Mouse (Mus musculus) liver, postnatal 0 days (tissue): ENCODE results near the gene Abca4.

ENCODE experiments used
- CTCF ChIP-seq: sonication (generic); IDR thresholded peaks from 2 replicates; pipeline ENCODE4 v1.5.1; 2016; ENCODE audit warnings: antibody characterized with exemption, low read depth
- EP300 ChIP-seq: IDR thresholded peaks from 2 replicates; pipeline ENCODE4 v1.6.1; 2016; ENCODE audit warnings: antibody characterized with exemption, low read depth, mild to moderate bottlenecking

DNA sequence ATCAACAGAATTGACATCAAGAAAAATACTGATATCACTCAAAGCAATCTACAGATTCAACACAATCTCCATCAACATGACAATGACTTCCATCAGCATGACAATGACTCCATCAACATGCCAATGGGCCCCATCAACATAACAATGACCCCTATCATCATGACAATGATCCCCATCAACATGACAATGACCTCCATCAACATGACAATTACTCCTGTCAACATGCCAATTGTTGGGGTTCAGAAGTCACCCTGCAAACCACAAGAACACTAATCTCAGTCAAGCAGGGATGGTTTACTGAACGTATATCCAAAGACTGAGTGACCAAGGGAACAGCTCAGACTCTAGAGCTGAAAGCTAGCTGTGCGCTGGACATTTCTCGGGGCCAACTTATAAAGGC, 101.2 kb downstream of the Abca4 start:
- TF ChIP-seq EP300 (no peak), CTCF (no peak)
